ENCODE assay signal across 27 mouse cellular contexts in genomic region chr8:104841360-104842078, GRCm38 (mm10). TPM values are rescaled to one million over a fixed set of nuclear protein-coding genes. Genes with fewer than 3 reads are reported as not detected.
DNase-seq lines count a peak whose midpoint lies in the region; ATAC-seq and TF ChIP-seq lines count a peak whose summit lies in the region.
"Had no signal": no experiment of that assay in that cellular context is flagged by ENCODE, and none has a peak within 500 bp of the region (broad histone marks: within the 10 kb centered on the region; RNA-seq: fewer than 3 reads in every experiment).

No protein-coding gene starts in this region.

- DNase-seq in large intestine, adult 2 months (ENCODE audit: low read depth, low spot score), result peak; percentile 47
- DNase-seq in stomach, postnatal 0 days (ENCODE audit: low spot score), result no peak
- no peak for DNase-seq in cerebellum, postnatal 10 days
- no peak for DNase-seq in adrenal gland, adult 8-10 months
- DNase-seq: adrenal gland, adult 2 months; adrenal gland, postnatal 14 days; adrenal gland, postnatal 36 days; cerebellum, adult 11-12 months; cerebellum, adult 2 months; cerebellum, adult 9-10 months; cerebellum, postnatal 36 days; embryo, embryonic 11 days had no signal

- H3K36me3 ChIP-seq in intestine, embryonic 15.5 days, result no peaks in the 10 kb centered on the region
- no peaks in the 10 kb centered on the region for H3K36me3 ChIP-seq in intestine, embryonic 16.5 days (ENCODE audit: control insufficient read depth, insufficient read depth, low read length)
- no peaks in the 10 kb centered on the region for H3K36me3 ChIP-seq in stomach, postnatal 0 days (ENCODE audit: control insufficient read depth, insufficient read depth, low read length)
- H3K36me3 ChIP-seq in kidney, embryonic 16.5 days (ENCODE audit: insufficient read depth, low read length), result no peaks in the 10 kb centered on the region
- H3K36me3 ChIP-seq: embryonic facial prominence, embryonic 13.5 days; embryonic facial prominence, embryonic 15.5 days; forebrain, embryonic 10.5 days; forebrain, embryonic 12.5 days had no signal

- no peaks in the 10 kb centered on the region for H3K4me1 ChIP-seq in intestine, embryonic 15.5 days (replicated peaks)
- H3K4me1 ChIP-seq in intestine, embryonic 16.5 days (ENCODE audit: control insufficient read depth, insufficient read depth, low read length), result peaks cover 2% of the 10 kb centered on the region; the same call in 1 of the 2 replicates
- no peaks in the 10 kb centered on the region for H3K4me1 ChIP-seq in stomach, postnatal 0 days (replicated peaks; ENCODE audit: control insufficient read depth, insufficient read depth)
- H3K4me1 ChIP-seq in kidney, embryonic 16.5 days (ENCODE audit: insufficient read depth, low read length), result no peaks in the 10 kb centered on the region
- H3K4me1 ChIP-seq: embryonic facial prominence, embryonic 13.5 days; embryonic facial prominence, embryonic 15.5 days; forebrain, embryonic 10.5 days; forebrain, embryonic 12.5 days had no signal

- H3K9me3 ChIP-seq in intestine, embryonic 15.5 days, result no peaks in the 10 kb centered on the region
- no peaks in the 10 kb centered on the region for H3K9me3 ChIP-seq in intestine, embryonic 16.5 days (ENCODE audit: control insufficient read depth, low read length)
- no peaks in the 10 kb centered on the region for H3K9me3 ChIP-seq in stomach, postnatal 0 days (ENCODE audit: control insufficient read depth, low read length)
- no peaks in the 10 kb centered on the region for H3K9me3 ChIP-seq in kidney, embryonic 16.5 days (ENCODE audit: low read length)
- H3K9me3 ChIP-seq: embryonic facial prominence, embryonic 13.5 days; embryonic facial prominence, embryonic 15.5 days; forebrain, embryonic 10.5 days; forebrain, embryonic 12.5 days had no signal

- peak; percentile 91 for ATAC-seq in intestine, embryonic 15.5 days
- peak; percentile 93 for ATAC-seq in intestine, embryonic 16.5 days
- peak; percentile 90 for ATAC-seq in stomach, postnatal 0 days (ENCODE audit: low FRiP score, low TSS enrichment)
- ATAC-seq in kidney, embryonic 16.5 days (ENCODE audit: low FRiP score, low TSS enrichment), result no peak
- ATAC-seq: forebrain, embryonic 14.5 days; forebrain, embryonic 16.5 days had no signal

- no peak overlapping the region for H3K4me3 ChIP-seq in intestine, embryonic 15.5 days (replicated peaks)
- no peak overlapping the region for H3K4me3 ChIP-seq in intestine, embryonic 16.5 days (ENCODE audit: low read length)
- H3K4me3 ChIP-seq in stomach, postnatal 0 days (ENCODE audit: low read depth, low read length), result no peak overlapping the region
- no peak overlapping the region for H3K4me3 ChIP-seq in kidney, embryonic 16.5 days (ENCODE audit: low read length)
- H3K4me3 ChIP-seq: embryonic facial prominence, embryonic 13.5 days; embryonic facial prominence, embryonic 15.5 days; erythroblast, embryonic 14.5 days; forebrain, embryonic 10.5 days; forebrain, embryonic 12.5 days had no signal

- H3K4me2 ChIP-seq in intestine, embryonic 15.5 days (replicated peaks), result no peak overlapping the region
- no peak overlapping the region for H3K4me2 ChIP-seq in intestine, embryonic 16.5 days (ENCODE audit: low read depth, low read length)
- no peak overlapping the region for H3K4me2 ChIP-seq in stomach, postnatal 0 days (replicated peaks; ENCODE audit: low read depth)
- H3K4me2 ChIP-seq in kidney, embryonic 16.5 days (replicated peaks; ENCODE audit: low read depth, low read length), result no peak overlapping the region
- H3K4me2 ChIP-seq: embryonic facial prominence, embryonic 13.5 days; embryonic facial prominence, embryonic 15.5 days; forebrain, embryonic 12.5 days had no signal

- no peak overlapping the region for H3K9ac ChIP-seq in intestine, embryonic 15.5 days
- H3K9ac ChIP-seq in intestine, embryonic 16.5 days (ENCODE audit: low read depth, low read length), result no peak overlapping the region
- no peak overlapping the region for H3K9ac ChIP-seq in stomach, postnatal 0 days (ENCODE audit: low read length)
- H3K9ac ChIP-seq in kidney, embryonic 16.5 days (replicated peaks; ENCODE audit: low read length), result no peak overlapping the region
- H3K9ac ChIP-seq: embryonic facial prominence, embryonic 13.5 days; embryonic facial prominence, embryonic 15.5 days; forebrain, embryonic 12.5 days had no signal

- H3K27me3 ChIP-seq in intestine, embryonic 15.5 days (replicated peaks), result no peaks in the 10 kb centered on the region
- no peaks in the 10 kb centered on the region for H3K27me3 ChIP-seq in intestine, embryonic 16.5 days (replicated peaks; ENCODE audit: control insufficient read depth, insufficient read depth, low read length)
- H3K27me3 ChIP-seq in stomach, postnatal 0 days (ENCODE audit: control insufficient read depth, insufficient read depth, low read length), result no peaks in the 10 kb centered on the region
- no peaks in the 10 kb centered on the region for H3K27me3 ChIP-seq in kidney, embryonic 16.5 days (ENCODE audit: insufficient read depth, low read length)
- H3K27me3 ChIP-seq: embryonic facial prominence, embryonic 13.5 days; embryonic facial prominence, embryonic 15.5 days; forebrain, embryonic 12.5 days had no signal

- H3K27ac ChIP-seq in intestine, embryonic 15.5 days, result no peak overlapping the region
- no peak overlapping the region for H3K27ac ChIP-seq in intestine, embryonic 16.5 days (ENCODE audit: low read length)
- H3K27ac ChIP-seq in stomach, postnatal 0 days (replicated peaks), result no peak overlapping the region
- H3K27ac ChIP-seq in kidney, embryonic 16.5 days (ENCODE audit: low read length), result no peak overlapping the region
- H3K27ac ChIP-seq: embryonic facial prominence, embryonic 13.5 days; embryonic facial prominence, embryonic 15.5 days; forebrain, embryonic 10.5 days; forebrain, embryonic 12.5 days had no signal

- TF ChIP-seq EP300 in stomach, postnatal 0 days (optimal IDR thresholded peaks at IDR 0.05), result no peak

- 72% methylated on average over 3 of the region's 3 CpGs for WGBS in intestine, embryonic 15.5 days
- WGBS in intestine, embryonic 16.5 days, result 67% methylated on average over 3 of the region's 3 CpGs
- WGBS in large intestine, adult 2 months, result 45% methylated on average over 3 of the region's 3 CpGs
- WGBS in stomach, postnatal 0 days, result 73% methylated on average over 3 of the region's 3 CpGs
- 84% methylated on average over 3 of the region's 3 CpGs for WGBS in kidney, embryonic 16.5 days

- no peak for TF ChIP-seq CTCF in stomach, postnatal 0 days (IDR thresholded peaks at IDR 0.05; ENCODE audit: low read depth)

RNA-seq across cellular contexts. Expression of gene Ces2c, which starts 5.3 kb away (rescaled TPM):
- polyA plus RNA-seq in intestine, embryonic 15.5 days (2015; fragmentation: Nextera tagmentation; extraction: Ambion mirVana), result 1.1 and 1.6 TPM in 2 replicates
- 2.5 and 2.7 TPM in 2 replicates for polyA plus RNA-seq in intestine, embryonic 16.5 days (2015; fragmentation: Nextera tagmentation; extraction: Ambion mirVana)
- 87.8 and 175 TPM in 2 replicates for polyA plus RNA-seq in large intestine, adult 2 months (2012; rRNA removed)
- 112 and 113 TPM in 2 replicates for polyA plus RNA-seq in stomach, postnatal 0 days (2015; fragmentation: Nextera tagmentation; extraction: Ambion mirVana)
- 0.28 TPM in 1 of 2 replicates, not detected in the other for polyA plus RNA-seq in kidney, embryonic 16.5 days (2015; fragmentation: Nextera tagmentation; extraction: Ambion mirVana)
- not detected for total RNA-seq in adrenal gland, adult 8-10 months (2022)
- total RNA-seq: adrenal gland, adult 2 months; adrenal gland, postnatal 14 days; adrenal gland, postnatal 36 days; common myeloid progenitor, adult 5-6 weeks; ES-E14; MEL had no signal
- polyA plus RNA-seq: adrenal gland, adult 2 months; C2C12; cerebellum, adult 2 months; embryonic facial prominence, embryonic 11.5 days; embryonic facial prominence, embryonic 13.5 days; embryonic facial prominence, embryonic 15.5 days; erythroblast, embryonic 14.5 days; forebrain, embryonic 10.5 days; forebrain, embryonic 12.5 days; forebrain, embryonic 14.5 days; forebrain, embryonic 16.5 days had no signal

RNA-seq across cellular contexts. Expression of gene Ces2b, which starts 10.1 kb away (rescaled TPM):
- polyA plus RNA-seq in intestine, embryonic 15.5 days (2015; fragmentation: Nextera tagmentation; extraction: Ambion mirVana), result 0.41 and 0.51 TPM in 2 replicates
- polyA plus RNA-seq in intestine, embryonic 16.5 days (2015; fragmentation: Nextera tagmentation; extraction: Ambion mirVana), result 0.92 and 0.95 TPM in 2 replicates
- polyA plus RNA-seq in large intestine, adult 2 months (2012; rRNA removed), result 0.86 and 1.2 TPM in 2 replicates
- polyA plus RNA-seq in stomach, postnatal 0 days (2015; fragmentation: Nextera tagmentation; extraction: Ambion mirVana), result 20.0 and 23.2 TPM in 2 replicates
- 0.79 and 0.80 TPM in 2 replicates for polyA plus RNA-seq in kidney, embryonic 16.5 days (2015; fragmentation: Nextera tagmentation; extraction: Ambion mirVana)
- under 1 TPM; 0.10 to 0.70 (median 0.42) TPM for total RNA-seq in adrenal gland, adult 8-10 months (2022)
- total RNA-seq: common myeloid progenitor, adult 5-6 weeks; ES-E14; MEL had no signal
- polyA plus RNA-seq: adrenal gland, adult 2 months; C2C12; cerebellum, adult 2 months; erythroblast, embryonic 14.5 days had no signal

Comparison
In these comparisons a context has a peak if more than half of its experiments do, and no peak if none do; other contexts are left out.
1. RNA of gene Ces2c, which starts 5.3 kb away (polyA plus RNA-seq): 112 to 113 TPM in stomach, postnatal 0 days and 87.8 to 175 TPM in large intestine, adult 2 months; 2.5 to 2.7 TPM in intestine, embryonic 16.5 days, 1.1 to 1.6 TPM in intestine, embryonic 15.5 days and 0.28 TPM in kidney, embryonic 16.5 days; every median in the first group is over 10 times any median in the second.